Mouse (Mus musculus) spleen, postnatal 4 days (tissue): Measurements from ENCODE around the gene Olfr1238.

Experiments used
- DNase-seq, 2 experiments: peaks; one replicate each; pipeline ENCODE4 v3.0.0; 2022; ENCODE audit warnings: low spot score in 2 of 2

Olfr1238 gene

GRCm38 (mm10) chr2:89409576-89409975 is at the start of gene Olfr1238:
TSS of gene Olfr1238 (minus strand) at chr2:89409676.
- no peak for DNase-seq

- no peak for DNase-seq
Observed at GRCm38 (mm10) chr2:89442900-89443299, 33.4 kb upstream of the Olfr1238 start, which contains the start of gene Olfr1240. TSS of gene Olfr1240 (minus strand) at chr2:89443000.

GRCm38 (mm10) chr2:89420307-89420706 is 10.8 kb upstream of the Olfr1238 start, which contains the start of gene Olfr1239:
TSS of gene Olfr1239 (minus strand) at chr2:89420407.
- DNase-seq, result no peak

GRCm38 (mm10) chr2:89414557-89414956 is 5.1 kb upstream of the Olfr1238 start:
- DNase-seq, result no peak

GRCm38 (mm10) chr2:89400882-89401281 is 8.6 kb downstream of the Olfr1238 start:
- DNase-seq, result no peak

GRCm38 (mm10) chr2:89364765-89365164 is 44.7 kb downstream of the Olfr1238 start, which contains the start of gene Olfr1234:
TSS of gene Olfr1234 (minus strand) at chr2:89364865.
- no peak for DNase-seq
